Mouse (Mus musculus) brain, embryonic 14.5 days (tissue): ENCODE results near the gene Il27ra. TPM values are rescaled to one million over a fixed set of nuclear protein-coding genes. Genes with fewer than 3 reads are reported as not detected.

Source experiments
- DNase-seq: peaks from one replicate; pipeline ENCODE4 v3.0.0-alpha.2; 2011; ENCODE audit warnings: low read depth
- CTCF ChIP-seq: fragments of 200-500 bp; IDR thresholded peaks from 2 replicates; pipeline ENCODE4 v1.5.1; 2012; ENCODE audit warnings: inconsistent platforms, mild to moderate bottlenecking, moderate library complexity, borderline replicate concordance; ENCODE audit not compliant: insufficient read depth, insufficient read length; ENCODE audit errors: extremely low read depth
- POLR2A ChIP-seq: fragments of 200-500 bp; IDR thresholded peaks from 2 replicates; pipeline ENCODE4 v1.6.1; 2012; ENCODE audit warnings: mild to moderate bottlenecking, inconsistent platforms, borderline replicate concordance; ENCODE audit not compliant: poor library complexity, insufficient read depth, insufficient read length, severe bottlenecking; ENCODE audit errors: extremely low read depth
- polyA plus RNA-seq: library from polyadenylated mRNA; depleted of rRNA; stranded (reverse); fragments of >200 nt; gene quantifications from 2 replicates; pipeline ENCODE4 v1.2.3, GENCODE M21; 2012

Il27ra gene
- polyA plus RNA-seq, 1 experiment = 0.48 TPM

DNA sequence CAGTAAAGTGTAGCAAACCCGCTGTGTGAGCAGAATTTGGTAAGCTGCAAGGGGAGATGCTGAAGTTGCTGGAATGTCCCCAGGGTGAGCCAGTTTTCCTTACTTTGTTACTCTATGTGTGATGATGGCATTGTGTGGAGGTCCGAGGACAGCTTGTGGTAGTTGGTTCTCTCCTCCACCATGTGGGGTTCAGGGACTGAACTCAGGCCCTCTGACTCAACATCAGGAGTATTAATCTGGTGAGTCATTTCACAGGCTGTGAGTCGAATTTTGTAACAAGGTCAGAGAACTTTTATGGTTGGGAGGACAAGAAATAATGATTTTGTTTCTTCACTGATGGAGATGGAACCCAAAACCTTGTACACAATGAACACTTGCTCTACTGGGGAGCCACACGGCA is 9.6 kb downstream of the Il27ra start:
- no peak for TF ChIP-seq CTCF
- no peak for TF ChIP-seq POLR2A
- DNase-seq = no peak

DNA sequence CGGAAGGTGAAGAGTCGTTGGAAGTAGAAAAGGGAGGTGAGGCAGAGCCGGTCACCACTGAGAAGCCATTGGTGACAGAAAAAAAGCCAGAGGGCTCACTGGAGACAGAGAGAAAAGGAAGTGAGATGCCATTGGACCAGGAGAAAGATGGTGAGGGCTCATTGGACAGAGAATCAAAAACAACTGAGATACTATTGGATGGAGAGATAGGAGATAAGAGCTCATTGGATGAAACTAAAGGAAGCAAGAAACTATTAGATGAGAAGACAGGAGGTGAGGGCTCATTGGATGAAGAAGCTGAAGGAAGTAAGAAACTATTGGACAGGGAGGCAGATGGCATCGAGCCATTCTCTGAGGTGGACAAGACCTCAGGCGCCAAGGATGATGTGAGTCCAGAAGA is 13.1 kb downstream of the Il27ra start:
- no peak for DNase-seq
- TF ChIP-seq POLR2A (no peak), CTCF (no peak)

DNA sequence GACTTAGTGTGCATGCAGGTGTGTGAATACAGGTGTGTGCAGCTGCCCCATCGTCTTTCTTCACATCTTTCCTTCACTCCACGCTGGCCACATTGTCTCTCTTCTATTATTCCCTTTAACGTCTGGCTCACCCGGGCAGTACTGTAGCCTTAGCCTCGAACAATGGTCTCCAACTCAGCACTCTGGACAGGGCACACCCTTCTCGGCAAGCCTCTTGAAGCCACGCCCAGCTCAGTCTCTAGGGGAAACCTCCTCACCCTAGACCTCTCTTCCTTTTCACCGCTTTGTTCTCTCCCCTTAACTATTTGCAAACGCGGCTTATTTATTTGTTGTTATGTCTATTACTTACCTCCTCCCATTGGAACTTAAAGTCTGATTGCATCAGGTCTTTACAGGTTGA is 14.9 kb downstream of the Il27ra start:
- no peak for DNase-seq
- no peak for TF ChIP-seq POLR2A
- no peak for TF ChIP-seq CTCF

DNA sequence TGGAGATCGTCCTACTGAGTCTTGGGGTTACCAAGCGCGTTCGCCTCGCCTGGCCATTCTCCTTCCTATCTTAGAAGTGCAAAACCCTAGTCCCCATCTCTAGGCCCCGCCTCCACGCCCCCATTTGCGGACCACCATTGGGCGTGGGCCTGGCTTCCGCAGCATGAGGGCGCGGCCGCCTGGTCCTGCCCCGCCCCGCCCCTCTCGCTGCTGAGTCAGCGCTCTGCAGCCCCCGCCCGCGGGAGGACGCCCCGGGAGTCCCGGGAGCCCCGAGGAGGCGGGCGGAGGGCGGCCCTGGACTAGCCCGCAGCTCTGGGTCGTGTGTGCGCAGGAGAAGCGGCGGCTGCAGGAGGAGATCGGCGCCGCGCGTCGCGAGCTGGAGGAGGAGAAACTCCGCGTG is 16.5 kb downstream of the Il27ra start:
- DNase-seq = peak; percentile 84

DNA sequence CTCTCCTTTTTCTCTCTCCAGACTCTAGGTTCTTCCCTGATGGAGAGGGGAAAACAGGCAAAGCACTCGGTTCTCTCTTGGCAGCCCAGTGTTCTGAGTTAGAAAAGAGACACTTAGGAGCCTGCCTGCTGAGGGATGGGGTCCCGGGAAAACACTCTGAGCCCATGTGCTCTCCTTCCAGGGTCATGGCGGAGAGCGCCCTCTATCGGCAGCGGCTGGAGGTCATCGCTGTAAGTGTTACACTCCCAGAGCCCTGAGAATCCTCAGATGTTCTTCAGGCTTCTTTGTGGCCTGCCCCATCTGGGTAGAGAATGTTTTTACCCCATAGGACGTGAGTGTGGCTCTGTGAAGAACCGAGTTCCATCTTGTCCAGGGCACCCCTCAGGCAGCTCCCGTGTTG is 18.2 kb downstream of the Il27ra start:
- DNase-seq = no peak
- TF ChIP-seq POLR2A = no peak
- peak; percentile 78 for TF ChIP-seq CTCF

More for the DNA sequence above, 16.5 kb downstream of the Il27ra start:
- TF ChIP-seq POLR2A = no peak
- no peak for TF ChIP-seq CTCF

DNA sequence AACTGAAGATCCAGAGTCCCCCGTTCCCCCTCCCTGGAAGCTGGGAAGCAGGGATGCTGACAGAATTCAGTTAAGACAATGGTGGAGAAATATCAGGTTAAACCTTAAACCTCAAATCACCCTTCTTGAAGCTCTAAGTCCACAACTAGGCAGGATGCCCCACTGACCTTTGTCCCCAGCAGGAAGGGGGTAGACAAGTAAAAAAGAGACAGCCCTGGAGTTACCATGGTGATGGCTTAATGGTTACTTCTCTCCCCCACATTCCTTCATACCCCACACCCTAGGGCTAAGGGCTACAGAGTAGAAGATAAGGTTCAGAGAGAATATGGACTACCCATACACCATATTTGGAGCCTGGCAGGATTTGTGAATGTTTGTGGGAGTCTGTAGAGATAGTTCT is 18.8 kb downstream of the Il27ra start:
- no peak for TF ChIP-seq CTCF
- TF ChIP-seq POLR2A = no peak
- DNase-seq = no peak

DNA sequence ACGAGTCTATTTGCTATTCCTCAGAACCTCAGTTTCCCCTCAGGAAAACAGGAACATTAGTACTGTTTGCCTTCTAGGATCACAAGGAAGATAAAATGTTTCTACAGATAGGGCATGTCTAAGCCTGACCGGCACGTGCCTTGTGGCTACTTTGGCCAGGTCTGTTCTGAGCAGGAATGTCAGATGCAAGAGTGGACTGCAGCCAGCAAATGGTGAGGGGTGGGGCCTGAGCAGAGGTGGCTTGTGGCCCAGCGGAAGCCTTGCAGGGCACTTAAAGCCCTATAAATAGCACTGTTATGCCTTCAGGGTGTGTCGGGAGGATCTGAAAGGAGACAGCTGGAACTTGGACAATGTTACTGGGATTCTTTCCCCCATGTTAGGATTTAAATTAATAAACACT is 19.3 kb downstream of the Il27ra start:
- no peak for DNase-seq
- TF ChIP-seq CTCF = no peak
- no peak for TF ChIP-seq POLR2A

DNA sequence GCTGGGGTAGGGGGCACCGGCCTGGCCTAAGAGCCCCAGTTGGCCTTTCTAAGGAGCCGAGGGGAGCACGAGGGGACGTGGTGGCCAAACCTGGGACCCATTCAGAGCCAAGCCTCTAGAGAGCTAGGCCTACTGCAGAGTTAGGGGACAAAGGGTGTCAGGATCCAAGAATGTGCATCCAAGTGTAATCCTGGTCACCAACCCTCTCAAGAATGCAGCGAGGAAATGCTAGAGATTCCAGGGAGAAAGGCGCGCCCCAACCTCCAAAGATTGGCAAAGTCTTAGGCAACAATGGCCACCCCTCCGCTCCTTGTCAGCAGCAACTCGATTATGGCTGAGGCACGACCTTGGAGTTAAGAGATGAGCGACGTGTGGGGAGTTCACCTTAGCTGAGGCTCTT is 20.8 kb downstream of the Il27ra start:
- TF ChIP-seq CTCF = no peak
- no peak for TF ChIP-seq POLR2A
- DNase-seq = no peak

DNA sequence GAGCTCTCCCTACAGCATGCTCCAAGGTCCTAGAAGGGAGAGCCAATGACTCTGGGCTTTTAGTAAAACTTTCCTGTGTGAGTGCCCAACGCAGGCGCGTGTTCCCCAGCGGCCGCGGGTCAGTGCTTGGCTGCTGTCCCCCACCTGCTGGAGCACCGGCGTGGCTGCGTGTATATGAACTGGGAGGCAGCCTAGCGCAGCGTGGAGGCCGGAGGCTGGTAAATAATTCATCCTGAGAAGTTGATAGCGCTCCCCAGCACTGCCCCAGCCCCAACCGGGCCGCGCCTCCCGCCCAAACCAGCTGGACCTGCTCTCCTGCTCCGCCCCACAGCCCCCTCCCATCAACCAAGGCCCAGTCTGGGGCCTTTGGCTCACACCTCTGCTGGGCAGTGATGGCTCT is 21.3 kb downstream of the Il27ra start, which contains the start of gene Palm3:
Gene Palm3 (plus strand): TSS at position 376 of the 400 bp plus-strand sequence.
- no peak for TF ChIP-seq POLR2A
- TF ChIP-seq CTCF = no peak
- no peak for DNase-seq

DNA sequence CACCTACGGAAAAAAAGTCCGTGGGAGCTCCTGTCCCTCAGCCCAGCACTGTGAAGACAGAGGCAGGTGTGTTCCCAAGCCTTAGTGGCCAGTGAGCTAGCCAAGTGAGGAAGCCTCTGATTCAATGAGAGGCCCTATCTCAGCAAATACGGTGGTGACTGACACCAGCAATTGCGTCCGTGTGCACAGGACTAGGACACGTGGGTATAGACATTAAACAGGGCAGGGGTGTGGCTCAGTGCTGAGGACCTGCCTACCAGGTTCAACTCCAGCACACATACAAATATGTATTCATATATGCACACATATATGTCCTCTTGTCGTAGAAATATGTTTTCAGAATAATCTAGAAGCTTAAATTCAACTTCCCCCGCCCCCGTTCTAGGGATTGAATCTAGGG is 22.7 kb downstream of the Il27ra start:
- TF ChIP-seq CTCF = no peak
- no peak for TF ChIP-seq POLR2A

DNA sequence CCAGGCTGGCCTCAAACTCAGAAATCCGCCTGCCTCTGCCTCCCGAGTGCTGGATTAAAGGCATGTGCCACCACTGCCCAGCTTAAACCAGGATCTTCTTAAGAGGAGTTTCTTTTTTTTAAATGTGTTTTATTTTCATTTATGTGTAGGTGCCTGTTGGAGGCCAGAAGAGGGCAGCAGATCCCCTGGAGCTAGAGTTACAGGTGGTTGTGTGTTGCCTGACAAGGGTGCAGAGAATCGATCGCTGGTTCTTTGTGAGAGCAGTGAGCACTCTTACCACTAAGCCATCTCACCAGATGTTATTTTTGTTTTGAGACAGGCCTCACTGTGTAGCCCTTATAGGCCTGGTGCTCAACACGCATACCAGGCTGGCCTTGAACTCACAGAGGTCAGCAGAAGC is 26.6 kb downstream of the Il27ra start:
- TF ChIP-seq POLR2A (no peak), CTCF (no peak)
- DNase-seq = no peak

More for the DNA sequence above, 22.7 kb downstream of the Il27ra start:
- no peak for DNase-seq

DNA sequence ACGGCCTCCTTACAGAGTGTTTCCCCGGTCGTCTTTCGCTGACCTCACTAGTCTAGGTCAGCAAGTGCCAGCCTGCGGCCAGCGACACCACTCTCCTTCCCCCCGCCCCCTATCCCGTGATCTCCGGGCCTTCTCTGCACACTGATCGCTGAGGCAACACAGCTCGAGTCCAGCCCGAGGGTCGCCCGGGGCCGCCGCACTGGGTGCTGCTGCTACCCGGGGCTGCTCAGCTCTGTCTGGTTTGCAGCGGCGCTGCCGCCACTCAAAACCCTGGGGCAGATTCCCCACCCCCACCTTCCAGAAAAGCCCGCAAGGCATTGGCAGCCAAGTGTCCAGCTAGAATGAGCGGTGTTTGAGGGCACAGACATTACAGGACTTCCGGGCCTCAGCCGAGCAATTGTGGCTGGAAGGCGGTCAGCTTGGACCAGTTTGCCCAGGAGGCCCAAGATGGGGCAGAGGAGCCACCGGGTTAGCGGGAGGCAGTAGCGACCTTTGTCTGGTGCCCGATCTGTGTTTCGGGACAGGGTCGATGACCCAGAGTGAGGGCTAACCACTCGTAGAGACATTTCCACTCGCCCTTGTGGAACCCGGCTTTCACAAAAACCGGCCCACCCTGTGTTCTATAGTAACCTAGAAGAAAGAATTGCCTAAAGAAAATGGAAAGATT is 29.8 kb downstream of the Il27ra start:
- TF ChIP-seq CTCF (no peak), POLR2A (no peak)
- no peak for DNase-seq

DNA sequence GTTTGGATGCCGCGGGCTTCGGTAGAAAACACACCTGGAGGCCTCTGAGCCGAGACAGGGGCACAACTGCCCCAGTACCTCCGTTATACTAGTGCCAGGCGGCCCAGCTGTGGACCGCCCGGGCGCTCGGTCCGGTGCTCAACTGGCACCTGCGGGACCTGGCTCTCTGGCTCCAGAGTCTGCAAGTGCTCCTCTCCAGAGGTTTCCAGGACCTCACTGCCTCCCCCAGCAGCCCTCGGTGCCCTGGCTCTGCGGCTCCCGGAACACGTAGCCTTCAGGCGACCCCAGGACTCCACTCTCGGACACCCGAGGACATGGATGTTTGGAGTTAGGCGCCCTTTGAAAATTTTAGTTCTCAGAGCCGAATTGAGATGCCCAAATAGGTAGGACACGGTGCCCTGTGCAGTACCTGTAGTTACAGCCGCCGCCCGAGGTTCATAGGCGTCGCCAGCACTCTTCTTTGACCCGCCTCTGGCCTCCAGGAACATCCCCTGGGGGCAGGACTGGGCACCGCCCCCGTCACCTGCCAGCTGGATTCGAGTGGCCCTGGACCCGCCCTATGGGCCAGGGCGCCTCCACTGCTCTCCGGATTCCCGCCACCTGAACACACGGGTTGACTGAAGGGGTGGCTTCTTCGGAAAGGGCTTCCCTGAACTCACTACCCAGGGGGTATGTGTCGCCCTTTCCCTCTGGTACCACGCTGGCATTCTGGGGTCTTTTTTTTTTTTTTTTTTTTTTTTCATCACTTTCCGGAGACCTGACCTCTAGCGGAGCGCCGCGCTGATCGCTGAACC is 30.5 kb downstream of the Il27ra start, which contains the start of gene 2210011C24Rik:
Gene 2210011C24Rik (minus strand): TSS at position 467 of the 794 bp plus-strand sequence.
- no peak for DNase-seq
- no peak for TF ChIP-seq CTCF
- TF ChIP-seq POLR2A = no peak
